Comparison of ENCODE assay signal across 8 mouse cellular contexts in genomic region chr6:83115682-83116372, GRCm38 (mm10). TPM values are rescaled to one million over a fixed set of nuclear protein-coding genes. Genes with fewer than 3 reads are reported as not detected.
DNase-seq lines count a peak whose midpoint lies in the region; ATAC-seq and TF ChIP-seq lines count a peak whose summit lies in the region.

No protein-coding gene starts in this region.

- H3K27me3 ChIP-seq in cerebellum, adult 2 months (ENCODE audit: control insufficient read depth, insufficient read depth, low read length) = no peaks in the 10 kb centered on the region
- H3K27me3 ChIP-seq in spleen, adult 2 months (ENCODE audit: control insufficient read depth, insufficient read depth, low read length) = no peaks in the 10 kb centered on the region
- H3K27me3 ChIP-seq in hindbrain, postnatal 0 days (ENCODE audit: insufficient read depth, low read length) = no peaks in the 10 kb centered on the region
- H3K27me3 ChIP-seq in midbrain, embryonic 15.5 days (replicated peaks) = no peaks in the 10 kb centered on the region

- TF ChIP-seq CTCF in cerebellum, adult 2 months (IDR thresholded peaks at IDR 0.05; ENCODE audit: borderline replicate concordance, insufficient read depth, low read depth, low read length) = no peak
- TF ChIP-seq CTCF in spleen, adult 2 months (IDR thresholded peaks at IDR 0.05; ENCODE audit: extremely low read depth, insufficient read depth, insufficient read length, insufficient replicate concordance) = no peak
- no peak for TF ChIP-seq CTCF in hindbrain, postnatal 0 days (IDR thresholded peaks at IDR 0.05; ENCODE audit: low read depth)

- H3K27ac ChIP-seq in cerebellum, adult 2 months (ENCODE audit: insufficient read depth, low read length) = no peak overlapping the region
- H3K27ac ChIP-seq in spleen, adult 2 months (ENCODE audit: insufficient read depth, low read length) = peak overlapping the region; percentile 43
- peak overlapping the region; percentile 78 for H3K27ac ChIP-seq in hindbrain, postnatal 0 days
- peak overlapping the region; percentile 85 for H3K27ac ChIP-seq in midbrain, embryonic 15.5 days

- peak overlapping the region; percentile 84 for H3K9ac ChIP-seq in hindbrain, postnatal 0 days (replicated peaks; ENCODE audit: low read length)
- peak overlapping the region; percentile 84 for H3K9ac ChIP-seq in midbrain, embryonic 15.5 days

- peaks cover 15% of the 10 kb centered on the region for H3K4me1 ChIP-seq in cerebellum, adult 2 months (ENCODE audit: control insufficient read depth, insufficient read depth, low read length)
- peaks cover 17% of the 10 kb centered on the region for H3K4me1 ChIP-seq in spleen, adult 2 months (ENCODE audit: control insufficient read depth, insufficient read depth, insufficient read length)
- peaks cover 18% of the 10 kb centered on the region for H3K4me1 ChIP-seq in hindbrain, postnatal 0 days (ENCODE audit: insufficient read depth, low read length)
- peaks cover 53% of the 10 kb centered on the region for H3K4me1 ChIP-seq in midbrain, embryonic 15.5 days

- H3K4me3 ChIP-seq in cerebellum, adult 2 months (replicated peaks; ENCODE audit: insufficient read depth, low read depth, low read length) = peak overlapping the region; percentile 98
- peak overlapping the region; percentile 75 for H3K4me3 ChIP-seq in spleen, adult 2 months (ENCODE audit: extremely low read depth, insufficient read depth, insufficient read length)
- H3K4me3 ChIP-seq in hindbrain, postnatal 0 days (ENCODE audit: low read length) = peak overlapping the region; percentile 81
- H3K4me3 ChIP-seq in midbrain, embryonic 15.5 days = peak overlapping the region; percentile 90

- no peak for TF ChIP-seq POLR2A in cerebellum, adult 2 months (IDR thresholded peaks at IDR 0.05; ENCODE audit: borderline replicate concordance, insufficient read depth, low read length)
- no peak for TF ChIP-seq POLR2A in spleen, adult 2 months (IDR thresholded peaks at IDR 0.05; ENCODE audit: low read depth, low read length)

- peak in 1 of 2 experiments; percentile 38 for DNase-seq in cerebellum, adult 2 months
- no peak for DNase-seq in cerebellum, adult 11 months
- DNase-seq in spleen, adult 2 months (ENCODE audit: low read depth in 1 of 2, low spot score in 2 of 2) = peak in 1 of 2 experiments; percentile 36
- DNase-seq in spleen, postnatal 36 days (ENCODE audit: low spot score in 2 of 2) = no peak
- no peak for DNase-seq in hindbrain, postnatal 0 days (ENCODE audit: low spot score)
- no peak for DNase-seq in ovary, postnatal 14 days (ENCODE audit: low spot score)
- no peak for DNase-seq in adrenal gland, postnatal 10 days

- H3K36me3 ChIP-seq in spleen, adult 2 months (ENCODE audit: control insufficient read depth, insufficient read depth, low read length) = peaks cover 2% of the 10 kb centered on the region
- H3K36me3 ChIP-seq in hindbrain, postnatal 0 days (ENCODE audit: insufficient read depth, low read length) = 0 out of 2 replicates have a peak, but pooled peaks cover 9% of the 10 kb centered on the region
- peaks cover 6% of the 10 kb centered on the region; the same call in 1 of the 2 replicates for H3K36me3 ChIP-seq in midbrain, embryonic 15.5 days (replicated peaks)

- H3K4me2 ChIP-seq in hindbrain, postnatal 0 days (ENCODE audit: low read depth, low read length) = peak overlapping the region; percentile 95
- H3K4me2 ChIP-seq in midbrain, embryonic 15.5 days = peak overlapping the region; percentile 97

- no peaks in the 10 kb centered on the region for H3K9me3 ChIP-seq in hindbrain, postnatal 0 days (ENCODE audit: low read length)
- no peaks in the 10 kb centered on the region for H3K9me3 ChIP-seq in midbrain, embryonic 15.5 days

- peak; percentile 70 for ATAC-seq in hindbrain, postnatal 0 days
- peak; percentile 59 for ATAC-seq in midbrain, embryonic 15.5 days (replicated peaks)

- under 1% methylated on average over 48 of the region's 48 CpGs for WGBS in cerebellum, adult 2 months
- WGBS in spleen, adult 2 months = 3% methylated on average over 41 of the region's 48 CpGs
- 2% methylated on average over 42 of the region's 48 CpGs for WGBS in hindbrain, postnatal 0 days
- 2% methylated on average over 45 of the region's 48 CpGs for WGBS in midbrain, embryonic 15.5 days

RNA-seq across cellular contexts. Expression of gene Mogs, which starts 0.5 kb away (rescaled TPM):
- 31.7 and 33.5 TPM in 2 replicates for polyA plus RNA-seq in cerebellum, adult 2 months (2012; rRNA removed)
- 54.5 and 67.2 TPM in 2 replicates for polyA plus RNA-seq in spleen, adult 2 months (2012; rRNA removed)
- total RNA-seq in hindbrain, postnatal 0 days (2014; rRNA removed) = 44.9 and 48.5 TPM in 2 replicates
- polyA plus RNA-seq in hindbrain, postnatal 0 days (2015; fragmentation: Nextera tagmentation; extraction: Ambion mirVana) = 20.5 and 21.1 TPM in 2 replicates
- 24.7 and 27.0 TPM in 2 replicates for polyA plus RNA-seq in midbrain, embryonic 15.5 days (2015; fragmentation: Nextera tagmentation; extraction: Ambion mirVana)
- 10 to 100 TPM; 42.7 to 48.9 TPM for total RNA-seq in adrenal gland, postnatal 10 days (2021)

RNA-seq across cellular contexts. Expression of gene Wbp1, which starts 5.5 kb away (rescaled TPM):
- 88.2 and 93.1 TPM in 2 replicates for polyA plus RNA-seq in cerebellum, adult 2 months (2012; rRNA removed)
- polyA plus RNA-seq in spleen, adult 2 months (2012; rRNA removed) = 83.4 and 95.3 TPM in 2 replicates
- 182 and 209 TPM in 2 replicates for total RNA-seq in hindbrain, postnatal 0 days (2014; rRNA removed)
- polyA plus RNA-seq in hindbrain, postnatal 0 days (2015; fragmentation: Nextera tagmentation; extraction: Ambion mirVana) = 99.6 and 101 TPM in 2 replicates
- polyA plus RNA-seq in midbrain, embryonic 15.5 days (2015; fragmentation: Nextera tagmentation; extraction: Ambion mirVana) = 176 and 196 TPM in 2 replicates
- total RNA-seq in adrenal gland, postnatal 10 days (2021) = 10 to 100 TPM; 61.1 to 82.1 TPM

RNA-seq across cellular contexts. Expression of gene Mrpl53, which starts 7.0 kb away (rescaled TPM):
- 109 and 114 TPM in 2 replicates for polyA plus RNA-seq in cerebellum, adult 2 months (2012; rRNA removed)
- 35.0 and 39.7 TPM in 2 replicates for polyA plus RNA-seq in spleen, adult 2 months (2012; rRNA removed)
- total RNA-seq in hindbrain, postnatal 0 days (2014; rRNA removed) = 72.5 and 73.7 TPM in 2 replicates
- 122 and 126 TPM in 2 replicates for polyA plus RNA-seq in hindbrain, postnatal 0 days (2015; fragmentation: Nextera tagmentation; extraction: Ambion mirVana)
- polyA plus RNA-seq in midbrain, embryonic 15.5 days (2015; fragmentation: Nextera tagmentation; extraction: Ambion mirVana) = 102 and 105 TPM in 2 replicates
- 100 to 1,000 TPM; 109 to 115 TPM for total RNA-seq in adrenal gland, postnatal 10 days (2021)

RNA-seq across cellular contexts. Expression of gene Ino80b, which starts 9.4 kb away (rescaled TPM):
- 25.1 and 25.3 TPM in 2 replicates for polyA plus RNA-seq in cerebellum, adult 2 months (2012; rRNA removed)
- polyA plus RNA-seq in spleen, adult 2 months (2012; rRNA removed) = 27.1 and 53.4 TPM in 2 replicates
- 26.7 and 31.0 TPM in 2 replicates for total RNA-seq in hindbrain, postnatal 0 days (2014; rRNA removed)
- 12.0 and 14.8 TPM in 2 replicates for polyA plus RNA-seq in hindbrain, postnatal 0 days (2015; fragmentation: Nextera tagmentation; extraction: Ambion mirVana)
- 13.6 and 15.1 TPM in 2 replicates for polyA plus RNA-seq in midbrain, embryonic 15.5 days (2015; fragmentation: Nextera tagmentation; extraction: Ambion mirVana)
- 10 to 100 TPM; 20.7 to 25.7 TPM for total RNA-seq in adrenal gland, postnatal 10 days (2021)

RNA-seq across cellular contexts. Expression of gene Gm42688, which starts 14.4 kb away (rescaled TPM):
- 9.9 TPM in 2 replicates for polyA plus RNA-seq in cerebellum, adult 2 months (2012; rRNA removed)
- polyA plus RNA-seq in spleen, adult 2 months (2012; rRNA removed) = 6.1 and 6.5 TPM in 2 replicates
- 4.3 and 5.7 TPM in 2 replicates for total RNA-seq in hindbrain, postnatal 0 days (2014; rRNA removed)
- polyA plus RNA-seq in hindbrain, postnatal 0 days (2015; fragmentation: Nextera tagmentation; extraction: Ambion mirVana) = 3.0 and 3.7 TPM in 2 replicates
- 7.3 and 7.4 TPM in 2 replicates for polyA plus RNA-seq in midbrain, embryonic 15.5 days (2015; fragmentation: Nextera tagmentation; extraction: Ambion mirVana)
- total RNA-seq in adrenal gland, postnatal 10 days (2021) = 1 to 10 TPM; 2.9 to 6.5 TPM
